Mouse (Mus musculus): ENCODE results near the gene Gas2. TPM values are rescaled to one million over a fixed set of nuclear protein-coding genes. Genes with fewer than 3 reads are reported as not detected.
A peak's percentile ranks its signal among the peaks of the same experiment; 100 is the strongest.

The Gas2 gene
- polyA plus RNA-seq, 1 experiment from 2014 or later: 39.0 TPM

- Histone ChIP-seq H3K36me3 (no peaks in the 10 kb centered on the region), H3K27me3 (0 out of 2 replicates have a peak, but pooled peaks cover 4% of the 10 kb centered on the region), H3K9ac (no peak overlapping the region), H3K4me3 (no peak overlapping the region), H3K4me2 (no peak overlapping the region), H3K4me1 (peaks cover 13% of the 10 kb centered on the region; the same call in 1 of the 2 replicates), H3K9me3 (no peaks in the 10 kb centered on the region), H3K27ac (no peak overlapping the region)
- WGBS: 61% methylated on average over 5 of the region's 5 CpGs
- no peak for ATAC-seq (ENCODE audit: insufficient number of reproducible peaks, insufficient read depth, low FRiP score, low TSS enrichment, low read depth)
These were observed 111.3 kb downstream of the Gas2 start for GRCm38 (mm10) chr7:51973091-51973490.

DNA sequence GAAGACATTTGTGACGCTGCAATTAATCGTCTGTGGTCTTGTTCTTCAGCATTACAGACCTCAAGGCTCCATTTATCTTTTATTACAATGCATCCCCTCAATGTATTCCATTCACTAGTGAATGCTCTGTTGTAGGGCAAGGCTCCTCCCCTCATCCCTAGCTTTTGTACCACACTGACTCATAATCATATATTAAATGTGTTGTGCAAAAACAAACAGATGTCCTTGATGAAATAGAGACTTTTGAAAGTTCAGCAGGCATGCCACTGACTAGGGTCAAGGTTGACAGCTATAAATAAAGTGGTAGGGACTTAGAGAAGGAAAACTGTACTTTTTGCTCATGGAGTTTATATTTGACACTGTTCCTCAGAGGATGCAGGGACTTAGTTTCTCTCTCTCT, 111.7 kb downstream of the Gas2 start:
- Histone ChIP-seq H3K4me2 (no peak overlapping the region), H3K36me3 (no peaks in the 10 kb centered on the region), H3K9me3 (no peaks in the 10 kb centered on the region), H3K4me3 (no peak overlapping the region), H3K4me1 (peaks cover 11% of the 10 kb centered on the region; the same call in 1 of the 2 replicates), H3K27ac (no peak overlapping the region), H3K9ac (no peak overlapping the region), H3K27me3 (0 out of 2 replicates have a peak, but pooled peaks cover 4% of the 10 kb centered on the region)
- 70% methylated on average over 2 of the region's 2 CpGs for WGBS
- ATAC-seq (ENCODE audit: insufficient number of reproducible peaks, insufficient read depth, low FRiP score, low TSS enrichment, low read depth): no peak

- Histone ChIP-seq H3K27me3 (0 out of 2 replicates have a peak, but pooled peaks cover 4% of the 10 kb centered on the region), H3K9me3 (no peaks in the 10 kb centered on the region), H3K4me3 (no peak overlapping the region), H3K9ac (no peak overlapping the region), H3K36me3 (no peaks in the 10 kb centered on the region), H3K4me2 (no peak overlapping the region), H3K4me1 (no peaks in the 10 kb centered on the region), H3K27ac (no peak overlapping the region)
- no peak for ATAC-seq (ENCODE audit: insufficient number of reproducible peaks, insufficient read depth, low FRiP score, low TSS enrichment, low read depth)
- 70% methylated on average over 6 of the region's 6 CpGs for WGBS
These were observed 113.4 kb downstream of the Gas2 start for GRCm38 (mm10) chr7:51975181-51975580.

GRCm38 (mm10) chr7:51979271-51979670, 117.5 kb downstream of the Gas2 start:
- no peak overlapping the region for H3K4me3 ChIP-seq
- no peak overlapping the region for H3K9ac ChIP-seq
- 0 out of 2 replicates have a peak, but pooled peaks cover 2% of the 10 kb centered on the region for H3K4me1 ChIP-seq
- no peaks in the 10 kb centered on the region for H3K27me3 ChIP-seq
- no peak overlapping the region for H3K27ac ChIP-seq
- no peak overlapping the region for H3K4me2 ChIP-seq
- WGBS: 41% methylated on average over 5 of the region's 5 CpGs
- H3K9me3 ChIP-seq: no peaks in the 10 kb centered on the region
- no peaks in the 10 kb centered on the region for H3K36me3 ChIP-seq
- ATAC-seq (ENCODE audit: insufficient number of reproducible peaks, insufficient read depth, low FRiP score, low TSS enrichment, low read depth): no peak

DNA sequence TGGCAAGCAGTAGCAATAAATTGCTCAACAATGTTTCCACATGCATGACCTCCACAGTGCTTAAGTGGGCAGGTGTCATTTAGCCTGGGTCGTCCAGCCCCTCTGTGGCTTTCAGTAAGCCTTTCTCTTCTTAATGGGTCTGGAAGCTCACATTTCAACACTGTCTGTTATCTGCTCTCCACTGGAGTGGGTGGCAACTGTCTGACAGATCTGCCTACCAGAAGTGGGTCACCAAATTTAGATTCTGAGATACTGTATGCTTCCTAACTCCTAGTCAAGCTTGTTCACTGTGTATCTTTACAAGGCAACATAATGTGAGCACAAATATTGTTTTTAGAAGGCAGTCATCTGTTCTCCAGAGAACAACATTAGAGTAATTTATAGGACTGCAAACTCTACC, 120.5 kb downstream of the Gas2 start:
- H3K27me3 ChIP-seq: no peaks in the 10 kb centered on the region
- no peak overlapping the region for H3K4me3 ChIP-seq
- H3K27ac ChIP-seq: no peak overlapping the region
- no peak for ATAC-seq (ENCODE audit: insufficient number of reproducible peaks, insufficient read depth, low FRiP score, low TSS enrichment, low read depth)
- H3K9ac ChIP-seq: no peak overlapping the region
- H3K36me3 ChIP-seq: no peaks in the 10 kb centered on the region
- 14% methylated on average over 1 of the region's 1 CpGs for WGBS
- no peaks in the 10 kb centered on the region for H3K9me3 ChIP-seq
- H3K4me2 ChIP-seq: no peak overlapping the region
- 0 out of 2 replicates have a peak, but pooled peaks cover 2% of the 10 kb centered on the region for H3K4me1 ChIP-seq

GRCm38 (mm10) chr7:51985763-51986162, 123.9 kb downstream of the Gas2 start:
- ATAC-seq (ENCODE audit: insufficient number of reproducible peaks, insufficient read depth, low FRiP score, low TSS enrichment, low read depth): no peak
- Histone ChIP-seq H3K9ac (no peak overlapping the region), H3K36me3 (no peaks in the 10 kb centered on the region), H3K4me3 (no peak overlapping the region), H3K9me3 (no peaks in the 10 kb centered on the region), H3K27ac (no peak overlapping the region), H3K4me1 (0 out of 2 replicates have a peak, but pooled peaks cover 2% of the 10 kb centered on the region), H3K4me2 (no peak overlapping the region), H3K27me3 (no peaks in the 10 kb centered on the region)
- WGBS: 78% methylated on average over 6 of the region's 6 CpGs

DNA sequence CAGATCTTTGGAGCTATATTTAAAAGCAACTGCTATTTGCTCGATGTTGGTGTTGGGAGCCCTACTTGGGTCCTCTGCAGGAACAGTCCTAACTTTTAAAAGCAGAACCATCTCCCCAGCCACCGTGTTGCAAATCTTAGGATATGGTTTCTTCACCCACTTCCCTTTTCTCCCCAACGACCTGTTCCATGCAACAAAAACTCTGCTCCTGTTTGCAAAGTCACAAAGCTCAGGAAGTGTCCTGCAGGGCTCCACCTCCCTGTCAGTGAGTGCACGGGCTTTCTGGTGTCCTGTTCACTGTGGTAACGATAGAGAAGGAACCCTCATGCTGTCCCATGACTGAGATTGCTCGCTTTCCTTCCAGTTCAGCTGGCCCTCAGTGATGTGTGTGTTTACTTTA, 125.1 kb downstream of the Gas2 start:
- Histone ChIP-seq H3K4me1 (0 out of 2 replicates have a peak, but pooled peaks cover under 1% of the 10 kb centered on the region), H3K4me2 (no peak overlapping the region), H3K27ac (no peak overlapping the region), H3K9me3 (no peaks in the 10 kb centered on the region), H3K4me3 (no peak overlapping the region), H3K36me3 (no peaks in the 10 kb centered on the region), H3K9ac (no peak overlapping the region), H3K27me3 (no peaks in the 10 kb centered on the region)
- WGBS: 57% methylated on average over 6 of the region's 6 CpGs
- ATAC-seq (ENCODE audit: insufficient number of reproducible peaks, insufficient read depth, low FRiP score, low TSS enrichment, low read depth): no peak

DNA sequence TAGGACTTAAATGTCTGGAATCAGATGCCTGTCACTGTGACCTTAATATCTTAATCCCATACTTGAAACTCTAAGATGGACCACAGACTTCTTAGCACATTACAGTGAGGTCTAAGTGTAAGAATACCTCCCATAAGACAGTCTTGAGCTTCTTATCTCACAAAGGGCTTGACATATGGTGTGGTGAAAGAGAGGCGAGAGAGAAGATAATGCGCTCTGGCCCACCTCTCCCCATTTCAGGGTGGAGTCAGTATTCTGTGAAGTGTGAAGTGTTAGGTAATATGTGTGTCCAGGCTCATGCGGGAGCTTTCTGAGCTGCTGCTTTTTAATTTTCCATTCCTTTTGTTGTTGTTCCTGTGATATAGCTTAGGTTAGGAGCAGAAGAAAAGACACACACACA, 129.2 kb downstream of the Gas2 start:
- no peak for ATAC-seq (ENCODE audit: insufficient number of reproducible peaks, insufficient read depth, low FRiP score, low TSS enrichment, low read depth)
- 90% methylated on average over 3 of the region's 3 CpGs for WGBS
- Histone ChIP-seq H3K27ac (no peak overlapping the region), H3K36me3 (no peaks in the 10 kb centered on the region), H3K9ac (no peak overlapping the region), H3K27me3 (no peaks in the 10 kb centered on the region), H3K4me3 (no peak overlapping the region), H3K9me3 (no peaks in the 10 kb centered on the region), H3K4me2 (no peak overlapping the region), H3K4me1 (no peaks in the 10 kb centered on the region)

DNA sequence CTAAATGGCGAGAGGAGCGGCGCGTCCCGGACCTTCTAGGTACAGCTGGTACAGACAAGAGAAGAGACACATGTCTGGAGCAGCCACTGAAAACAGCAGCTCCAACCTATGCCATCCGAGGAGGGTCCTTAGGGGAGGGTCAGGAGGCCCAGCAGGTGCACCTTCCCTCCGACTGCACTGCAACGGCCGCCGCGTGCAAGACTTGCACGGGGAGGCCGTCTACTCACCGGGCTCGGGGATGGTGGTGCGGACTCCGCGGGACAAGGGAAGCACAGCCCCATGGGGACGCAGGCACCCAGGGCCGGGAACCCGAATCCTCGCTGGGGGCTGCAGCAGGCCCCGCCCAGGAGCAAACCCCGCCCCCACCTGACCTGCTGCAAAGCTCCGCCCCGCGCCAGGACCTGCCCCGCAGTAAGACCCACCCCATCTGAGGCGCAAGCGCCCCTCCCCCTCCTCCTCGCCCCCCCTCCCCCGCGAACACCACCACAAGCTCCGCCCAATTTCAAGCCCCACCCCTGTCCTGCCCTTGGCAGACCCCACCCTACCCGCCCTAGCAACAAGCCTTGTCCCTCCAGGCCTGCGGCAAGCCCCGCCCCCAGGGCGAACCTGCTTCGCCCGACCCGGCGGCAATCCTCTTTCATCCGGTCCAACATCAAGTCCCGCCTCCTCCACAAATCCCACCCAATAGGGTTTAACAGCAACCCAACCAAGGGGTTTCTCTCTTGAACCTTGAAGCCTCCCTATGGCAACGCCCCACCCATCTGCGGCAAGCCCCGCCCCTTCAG, 143.9 kb downstream of the Gas2 start, which contains the start of gene Svip:
Svip (minus strand) TSS at position 508 of the 785 bp plus-strand sequence.
- peaks cover 30% of the 10 kb centered on the region for H3K27me3 ChIP-seq
- H3K4me1 ChIP-seq: 0 out of 2 replicates have a peak, but pooled peaks cover 4% of the 10 kb centered on the region
- 1% methylated on average over 41 of the region's 47 CpGs for WGBS
- H3K9me3 ChIP-seq: no peaks in the 10 kb centered on the region
- H3K4me3 ChIP-seq: peak within 1 kb of the TSS; percentile 56
- H3K36me3 ChIP-seq: no peaks in the 10 kb centered on the region
- peak within 1 kb of the TSS; percentile 60 for H3K9ac ChIP-seq
- H3K4me2 ChIP-seq: peak within 1 kb of the TSS; percentile 84
- no peak within 1 kb of the TSS for H3K27ac ChIP-seq
- ATAC-seq (ENCODE audit: insufficient number of reproducible peaks, insufficient read depth, low FRiP score, low TSS enrichment, low read depth): peak; percentile 91

DNA sequence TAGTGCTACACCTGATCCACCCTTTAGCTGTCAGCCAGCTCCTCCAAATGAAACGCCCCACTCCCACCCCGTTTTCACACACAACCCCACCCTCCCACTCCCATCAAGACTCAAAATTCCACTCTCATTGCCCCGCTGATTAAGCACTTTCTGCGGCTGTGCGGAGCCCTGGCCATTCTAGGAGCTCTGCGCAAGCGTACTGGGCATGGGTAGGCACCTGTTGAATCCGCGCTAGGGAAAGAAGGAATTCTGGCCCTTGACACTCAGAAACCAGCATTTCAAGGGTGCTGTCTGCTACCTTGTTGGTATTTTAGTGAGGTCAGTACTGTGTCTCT, 144.4 kb downstream of the Gas2 start:
- H3K36me3 ChIP-seq: no peaks in the 10 kb centered on the region
- ATAC-seq (ENCODE audit: insufficient number of reproducible peaks, insufficient read depth, low FRiP score, low TSS enrichment, low read depth): no peak
- H3K4me1 ChIP-seq: 0 out of 2 replicates have a peak, but pooled peaks cover 4% of the 10 kb centered on the region
- H3K9ac ChIP-seq: no peak overlapping the region
- peak overlapping the region; percentile 56 for H3K4me3 ChIP-seq
- WGBS: 3% methylated on average over 9 of the region's 9 CpGs
- H3K4me2 ChIP-seq: peak overlapping the region; percentile 84
- no peak overlapping the region for H3K27ac ChIP-seq
- H3K27me3 ChIP-seq: peaks cover 30% of the 10 kb centered on the region
- H3K9me3 ChIP-seq: no peaks in the 10 kb centered on the region

DNA sequence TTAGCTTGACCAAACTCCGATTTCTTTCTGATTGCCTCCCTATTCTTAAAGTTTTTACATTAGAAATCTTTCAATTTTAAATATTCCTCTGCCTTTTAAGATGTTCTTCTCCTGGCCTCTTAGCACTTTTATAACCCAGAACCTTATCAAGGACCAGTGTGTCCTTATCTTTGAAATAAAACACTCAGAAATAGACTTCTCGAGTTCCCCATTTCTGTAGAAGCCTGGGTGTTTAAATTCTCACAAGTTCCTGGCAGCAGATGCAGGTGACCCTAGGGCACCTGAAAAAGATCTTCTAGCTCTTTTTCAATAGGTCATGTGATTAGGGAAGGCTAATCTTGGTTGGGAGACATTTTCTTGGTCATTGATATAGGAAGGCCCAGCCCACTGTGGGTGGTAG, 145.3 kb downstream of the Gas2 start:
- WGBS: 88% methylated on average over 2 of the region's 2 CpGs
- H3K27ac ChIP-seq: no peak overlapping the region

GRCm38 (mm10) chr7:52013457-52013856, 151.6 kb downstream of the Gas2 start:
- 68% methylated on average over 7 of the region's 7 CpGs for WGBS
- H3K4me1 ChIP-seq: no peaks in the 10 kb centered on the region
- no peak for ATAC-seq (ENCODE audit: insufficient number of reproducible peaks, insufficient read depth, low FRiP score, low TSS enrichment, low read depth)

More for the DNA sequence above, 145.3 kb downstream of the Gas2 start:
- Histone ChIP-seq H3K9me3 (no peaks in the 10 kb centered on the region), H3K27me3 (peaks cover 30% of the 10 kb centered on the region), H3K4me3 (no peak overlapping the region), H3K9ac (no peak overlapping the region), H3K36me3 (no peaks in the 10 kb centered on the region), H3K4me1 (0 out of 2 replicates have a peak, but pooled peaks cover 4% of the 10 kb centered on the region), H3K4me2 (no peak overlapping the region)
- no peak for ATAC-seq (ENCODE audit: insufficient number of reproducible peaks, insufficient read depth, low FRiP score, low TSS enrichment, low read depth)

More at GRCm38 (mm10) chr7:52013457-52013856, 151.6 kb downstream of the Gas2 start:
- H3K9me3 ChIP-seq: no peaks in the 10 kb centered on the region
- H3K36me3 ChIP-seq: no peaks in the 10 kb centered on the region
- H3K4me2 ChIP-seq: no peak overlapping the region
- H3K27me3 ChIP-seq: no peaks in the 10 kb centered on the region
- H3K27ac ChIP-seq: no peak overlapping the region
- H3K9ac ChIP-seq: no peak overlapping the region
- no peak overlapping the region for H3K4me3 ChIP-seq

Data from embryonic facial prominence, embryonic 13.5 days (tissue).